Mouse (Mus musculus) right cerebral cortex, postnatal 4 days (tissue): ENCODE results near the gene Tas2r122.
"Not testable (repeated sequence)": the region's sequence is repeated elsewhere in the genome, so short reads cannot be mapped to it uniquely, and the experiment has no call there.

Source experiments
- DNase-seq: peaks from one replicate; pipeline ENCODE4 v3.0.0-alpha.2; 2022

Tas2r122 gene

GRCm38 (mm10) chr6:132711828-132712227, at the start of gene Tas2r122:
Gene Tas2r122, minus strand, starts transcription at chr6:132711928.
- no peak for DNase-seq

GRCm38 (mm10) chr6:132754430-132754829, 42.7 kb upstream of the Tas2r122 start, which contains the start of gene Tas2r124:
Gene Tas2r124, plus strand, starts transcription at chr6:132754730.
- no peak for DNase-seq

DNA sequence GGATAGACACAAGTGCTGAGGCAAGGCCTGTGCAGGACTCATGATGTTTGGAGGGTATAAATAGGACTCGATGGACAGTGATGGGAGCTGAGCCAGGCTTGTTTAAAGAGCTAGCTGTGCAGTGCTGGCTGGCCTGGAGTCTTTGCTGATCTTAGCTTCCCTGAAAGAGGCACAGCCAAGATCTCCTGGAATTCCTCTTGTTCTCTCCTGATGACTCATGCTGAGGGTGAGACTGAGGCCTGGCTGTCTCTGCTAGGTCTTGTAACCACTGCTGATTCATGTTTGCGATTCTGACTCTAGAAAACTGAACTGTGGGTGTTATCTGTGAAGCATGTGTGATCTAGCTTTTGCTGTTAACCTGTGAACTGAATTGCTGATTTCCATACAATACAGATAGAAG, 38.5 kb upstream of the Tas2r122 start:
- DNase-seq, result no peak

- DNase-seq, result no peak
Observed at GRCm38 (mm10) chr6:132737935-132738334, 26.2 kb upstream of the Tas2r122 start, which contains the start of gene Tas2r115. Gene Tas2r115, minus strand, starts transcription at chr6:132738035.

- no peak for DNase-seq
Observed at GRCm38 (mm10) chr6:132700907-132701306, 10.8 kb downstream of the Tas2r122 start, which contains the start of gene Tas2r121. Gene Tas2r121, minus strand, starts transcription at chr6:132701007.

GRCm38 (mm10) chr6:132691596-132691995, 20.1 kb downstream of the Tas2r122 start:
- not testable (repeated sequence) for DNase-seq
